Mouse (Mus musculus): ENCODE measurements around the gene Lsamp.

Lsamp gene

GRCm38 (mm10) chr16:42097510-42097909 is 2113.3 kb downstream of the Lsamp start:
- CTCF ChIA-PET: no interaction called here

GRCm38 (mm10) chr16:42102186-42102585 is 2118.0 kb downstream of the Lsamp start:
- CTCF ChIA-PET: no interaction called here

- CTCF ChIA-PET: no interaction called here
Measured at GRCm38 (mm10) chr16:42102635-42103034, 2118.5 kb downstream of the Lsamp start.

GRCm38 (mm10) chr16:42112251-42112650 is 2128.1 kb downstream of the Lsamp start:
- CTCF ChIA-PET: no interaction called here

- CTCF ChIA-PET: no interaction called here
Measured at GRCm38 (mm10) chr16:42113246-42113645, 2129.1 kb downstream of the Lsamp start.

GRCm38 (mm10) chr16:42121788-42122187 is 2137.6 kb downstream of the Lsamp start:
- CTCF ChIA-PET: no interaction called here

GRCm38 (mm10) chr16:42123826-42124225 is 2139.7 kb downstream of the Lsamp start:
- CTCF ChIA-PET: no interaction called here

- CTCF ChIA-PET: no interaction called here
Measured at GRCm38 (mm10) chr16:42126061-42126460, 2141.9 kb downstream of the Lsamp start.

GRCm38 (mm10) chr16:42147164-42147563 is 2163.0 kb downstream of the Lsamp start:
- CTCF ChIA-PET: no interaction called here

GRCm38 (mm10) chr16:42149216-42149942 is 2165.2 kb downstream of the Lsamp start:
- CTCF ChIA-PET: no interaction called here

- CTCF ChIA-PET: no interaction called here
Measured at GRCm38 (mm10) chr16:42152640-42153039, 2168.5 kb downstream of the Lsamp start.

GRCm38 (mm10) chr16:42157816-42158215 is 2173.7 kb downstream of the Lsamp start:
- CTCF ChIA-PET: interaction anchor here (0.6 kb wide), 2 partner anchors 11 to 51 kb away, joined by 4 read pairs; no protein-coding TSS in a partner anchor

- CTCF ChIA-PET: no interaction called here
Measured at GRCm38 (mm10) chr16:42164941-42165340, 2180.8 kb downstream of the Lsamp start.

- CTCF ChIA-PET: no interaction called here
Measured at GRCm38 (mm10) chr16:42168292-42168691, 2184.1 kb downstream of the Lsamp start.

GRCm38 (mm10) chr16:42169447-42170140 is 2185.4 kb downstream of the Lsamp start:
- CTCF ChIA-PET: no interaction called here

GRCm38 (mm10) chr16:42172476-42172875 is 2188.3 kb downstream of the Lsamp start:
- CTCF ChIA-PET: no interaction called here

GRCm38 (mm10) chr16:42178866-42179265 is 2194.7 kb downstream of the Lsamp start:
- CTCF ChIA-PET: no interaction called here

GRCm38 (mm10) chr16:42180025-42180424 is 2195.9 kb downstream of the Lsamp start:
- CTCF ChIA-PET: interaction anchor here (0.7 kb wide), 1 partner anchor 79 kb away, joined by 4 read pairs; no protein-coding TSS in a partner anchor

GRCm38 (mm10) chr16:42180473-42180872 is 2196.3 kb downstream of the Lsamp start:
- CTCF ChIA-PET: interaction anchor here (0.7 kb wide), 1 partner anchor 79 kb away, joined by 4 read pairs; no protein-coding TSS in a partner anchor

- CTCF ChIA-PET: no interaction called here
Measured at GRCm38 (mm10) chr16:42189431-42190081, 2205.4 kb downstream of the Lsamp start.

GRCm38 (mm10) chr16:42190114-42191045 is 2206.2 kb downstream of the Lsamp start:
- CTCF ChIA-PET: no interaction called here

Data from spleen, embryonic (tissue).